Mouse (Mus musculus): ENCODE data around the gene Strn.

Gene Strn

GRCm38 (mm10) chr17:78618164-78618693 lies 118.8 kb downstream of the Strn start:
- in situ Hi-C loops (cut with MboI), result no loop called here

GRCm38 (mm10) chr17:78615096-78615495 lies 121.9 kb downstream of the Strn start:
- in situ Hi-C loops (cut with MboI), result no loop called here

GRCm38 (mm10) chr17:78614481-78614880 lies 122.5 kb downstream of the Strn start:
- in situ Hi-C loops (cut with MboI), result no loop called here

GRCm38 (mm10) chr17:78611117-78611516 lies 125.9 kb downstream of the Strn start:
- in situ Hi-C loops (cut with MboI), result no loop called here

DNA sequence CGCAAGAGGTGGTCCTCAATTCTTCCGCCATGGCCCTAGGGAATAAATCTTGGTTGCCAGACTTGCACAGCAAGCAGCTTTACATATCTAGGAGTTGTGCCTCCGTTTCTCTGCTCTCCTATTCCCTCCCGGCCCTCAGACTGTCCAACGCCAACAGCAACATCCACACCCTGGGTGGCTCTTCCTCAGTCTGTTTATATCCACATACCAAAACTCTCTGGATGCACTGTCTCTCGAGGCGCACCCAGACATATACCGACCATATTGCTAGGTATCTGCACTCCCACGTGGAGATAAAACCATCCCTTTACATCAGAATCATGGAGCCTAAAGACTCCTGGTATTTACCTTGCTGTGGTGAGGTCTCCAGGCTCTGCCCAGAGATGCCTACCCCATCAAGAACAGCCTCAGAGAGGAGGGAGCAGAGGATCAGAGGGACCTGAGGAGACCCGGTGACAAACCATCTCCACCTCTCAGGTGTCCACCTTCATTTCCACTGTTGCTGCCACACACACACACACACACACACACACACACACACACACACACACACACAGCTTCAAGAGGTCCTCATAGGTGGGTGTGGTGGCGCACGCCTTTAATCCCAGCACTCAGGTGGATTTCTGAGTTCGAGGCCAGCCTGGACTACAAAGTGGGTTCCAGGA lies 127.7 kb downstream of the Strn start:
- in situ Hi-C loops (cut with MboI), result no loop called here

GRCm38 (mm10) chr17:78608716-78609115 lies 128.3 kb downstream of the Strn start:
- in situ Hi-C loops (cut with MboI), result no loop called here

DNA sequence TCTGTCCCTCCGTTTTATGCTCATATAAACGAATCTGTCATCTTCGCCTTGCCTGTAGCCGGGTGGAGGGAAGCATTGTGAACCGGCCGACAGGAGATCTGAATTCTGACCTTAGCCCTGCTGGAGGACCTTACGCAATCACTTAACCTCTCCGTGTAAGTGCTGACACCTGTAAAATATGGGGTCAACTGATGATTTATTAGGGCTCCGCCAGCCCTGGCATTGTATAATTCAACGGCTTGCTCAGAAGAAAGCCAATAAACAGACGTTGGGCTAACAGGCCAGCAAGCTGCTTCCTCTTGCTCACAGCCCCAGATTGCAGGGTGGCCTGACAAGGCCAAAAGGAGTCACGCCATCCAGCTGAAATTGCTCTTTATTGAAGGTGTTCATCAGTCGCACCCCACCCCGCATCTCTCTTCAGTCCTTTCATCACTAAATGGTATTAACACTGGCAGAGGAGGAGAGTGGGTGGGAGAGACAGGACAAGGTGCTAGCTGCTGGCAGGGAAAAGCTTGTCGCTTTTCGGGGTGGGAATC lies 128.8 kb downstream of the Strn start:
- in situ Hi-C loops (cut with MboI), result no loop called here

GRCm38 (mm10) chr17:78604431-78604830 lies 132.6 kb downstream of the Strn start:
- in situ Hi-C loops (cut with MboI), result no loop called here

DNA sequence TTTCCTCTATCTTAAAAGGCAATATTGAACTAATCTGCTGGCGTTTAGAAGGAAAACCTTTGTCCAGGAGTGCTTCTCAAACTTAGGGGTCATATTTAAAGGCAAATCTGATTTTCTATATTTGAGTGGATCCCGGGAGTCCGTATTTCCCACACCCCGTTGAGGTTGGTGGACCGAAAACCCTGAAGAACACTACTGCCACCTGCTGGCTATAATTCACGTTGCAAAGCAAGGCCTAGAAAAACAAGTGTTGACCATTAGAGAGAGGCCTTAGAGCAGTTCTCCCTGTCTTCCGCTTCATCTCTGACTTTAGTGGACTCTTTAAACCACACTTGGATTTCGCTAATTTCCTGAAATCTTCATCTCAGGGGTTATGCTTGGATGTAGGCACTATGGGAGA lies 133.1 kb downstream of the Strn start:
- in situ Hi-C loops (cut with MboI), result no loop called here

DNA sequence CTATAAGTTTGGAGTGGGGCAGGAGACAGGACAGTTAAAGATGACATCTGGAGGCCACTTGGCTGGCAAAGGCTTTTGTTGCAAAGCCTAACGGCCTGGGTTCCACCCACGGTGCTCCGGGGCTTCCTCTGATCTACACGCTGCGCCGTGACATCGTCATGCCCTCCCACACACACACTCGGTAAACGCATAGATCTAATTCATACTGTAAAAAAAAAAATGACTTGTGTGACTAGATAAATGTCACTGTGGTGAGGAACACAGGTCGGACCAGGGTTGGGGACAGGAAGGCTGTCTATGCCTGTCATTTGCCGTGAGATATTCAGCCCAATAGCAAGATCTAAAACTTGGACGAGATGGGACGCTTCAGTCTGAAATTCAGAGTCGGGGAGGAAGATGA lies 134.7 kb downstream of the Strn start:
- in situ Hi-C loops (cut with MboI), result no loop called here

DNA sequence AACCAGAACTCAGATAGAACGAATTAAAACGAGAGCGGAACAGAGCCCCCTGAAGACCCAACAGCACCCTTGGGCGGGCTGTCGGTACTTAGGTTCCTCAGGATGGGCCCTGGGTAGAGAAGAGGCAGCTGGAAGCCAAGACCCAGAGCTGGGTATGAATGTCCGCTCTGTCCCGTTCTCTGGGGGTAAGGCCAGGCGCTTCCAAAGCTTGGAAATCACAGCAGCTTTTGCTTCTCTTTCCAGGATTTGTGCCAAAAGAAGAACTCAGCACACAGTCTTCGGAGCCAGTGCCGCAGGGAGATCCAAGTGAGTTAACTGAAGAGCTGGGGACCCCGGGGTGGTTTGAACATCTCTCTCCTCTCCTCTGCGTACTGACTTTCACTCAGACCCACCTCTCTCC lies 135.4 kb downstream of the Strn start:
- in situ Hi-C loops (cut with MboI), result no loop called here

DNA sequence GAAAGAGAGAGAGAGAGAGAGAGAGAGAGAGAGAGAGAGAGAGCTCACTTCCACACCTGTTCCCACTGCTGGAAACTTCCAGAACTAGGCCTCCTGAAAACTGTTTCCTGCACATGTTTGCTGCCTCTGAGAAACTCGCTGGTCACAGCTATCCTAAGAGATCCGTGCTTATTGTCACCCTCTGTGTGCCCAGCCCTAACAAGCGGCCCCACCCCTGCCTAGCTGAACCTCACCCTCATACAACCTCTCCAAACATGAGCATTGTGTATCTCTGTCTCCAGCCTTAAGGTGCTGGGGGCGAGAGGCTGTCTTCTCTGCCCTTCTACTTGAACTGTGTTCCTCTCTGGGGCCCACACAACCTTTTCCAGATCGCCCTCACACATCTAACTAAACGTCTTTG lies 136.0 kb downstream of the Strn start:
- in situ Hi-C loops (cut with MboI), result no loop called here

Data from mature B cell (primary cell).